Mouse (Mus musculus): Measurements from ENCODE around the gene Kif3c. TPM values are rescaled to one million over a fixed set of nuclear protein-coding genes. Genes with fewer than 3 reads are reported as not detected.

Gene Kif3c
- polyA plus RNA-seq, 1 experiment, result 1.0 TPM

- H3K27me3 ChIP-seq (ENCODE audit: control insufficient read depth, insufficient read depth, low read length), result no peaks in the 10 kb centered on the region
- H3K27ac ChIP-seq (ENCODE audit: control insufficient read depth, insufficient read depth, low read depth, low read length), result no peak overlapping the region
- peaks cover 2% of the 10 kb centered on the region; the same call in 1 of the 2 replicates for H3K4me1 ChIP-seq (ENCODE audit: control insufficient read depth, insufficient read depth, low read length)
- no peak overlapping the region for H3K4me3 ChIP-seq (ENCODE audit: control insufficient read depth, low read depth, low read length)
- TF ChIP-seq POLR2A (IDR thresholded peaks at IDR 0.05; ENCODE audit: control insufficient read depth, low read depth, low read length), result no peak
- TF ChIP-seq CTCF (IDR thresholded peaks at IDR 0.05; ENCODE audit: control insufficient read depth, insufficient read depth, insufficient replicate concordance, low read depth, low read length), result no peak
- H3K36me3 ChIP-seq (ENCODE audit: control insufficient read depth, insufficient read depth, low read length), result no peaks in the 10 kb centered on the region
Measured at GRCm38 (mm10) chr12:3441361-3441760, 76.4 kb downstream of the Kif3c start.

DNA sequence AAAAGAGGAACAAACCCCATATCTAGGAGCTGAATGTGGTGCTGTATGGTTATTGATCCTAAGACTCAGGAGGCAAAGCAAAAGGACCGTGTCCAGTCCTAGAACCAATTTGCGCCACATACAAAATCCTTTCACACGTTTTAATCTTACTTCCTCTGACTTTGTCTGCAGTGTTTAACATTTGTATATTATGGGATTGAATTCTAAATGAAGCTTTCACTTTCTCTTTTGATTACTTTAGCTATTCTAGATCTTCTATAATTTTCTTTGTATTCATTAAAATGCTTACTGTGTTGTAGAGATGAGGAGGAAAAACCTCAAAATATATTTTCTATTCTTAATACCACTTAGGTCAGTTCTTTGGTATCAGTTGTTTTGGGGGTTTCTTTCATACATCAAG is 88.6 kb downstream of the Kif3c start:
- TF ChIP-seq POLR2A (IDR thresholded peaks at IDR 0.05; ENCODE audit: control insufficient read depth, low read depth, low read length), result no peak
- Histone ChIP-seq H3K36me3 (ENCODE audit: control insufficient read depth, insufficient read depth, low read length) (no peaks in the 10 kb centered on the region; the same call in 1 of the 2 replicates), H3K4me1 (ENCODE audit: control insufficient read depth, insufficient read depth, low read length) (no peaks in the 10 kb centered on the region)

More for the DNA sequence above, 88.6 kb downstream of the Kif3c start:
- Histone ChIP-seq H3K27me3 (ENCODE audit: control insufficient read depth, insufficient read depth, low read length) (no peaks in the 10 kb centered on the region), H3K4me3 (ENCODE audit: control insufficient read depth, low read depth, low read length) (no peak overlapping the region), H3K27ac (ENCODE audit: control insufficient read depth, insufficient read depth, low read depth, low read length) (no peak overlapping the region)

Other genes with a start within 250 kb of the Kif3c start
- 14.2 and 15.3 TPM in 2 replicates for gene Rab10, start 55.2 kb upstream of the Kif3c start, polyA plus RNA-seq (2012; rRNA removed)
- 10.4 and 10.9 TPM in 2 replicates for gene Asxl2, start 61.7 kb downstream of the Kif3c start, polyA plus RNA-seq (2012; rRNA removed)
- gene Dtnb, start 207.2 kb downstream of the Kif3c start, polyA plus RNA-seq (2012; rRNA removed), result 146 and 174 TPM in 2 replicates

Measured in testis, adult 2 months (tissue).